Mouse (Mus musculus) ES-Bruce4 (cell line): ENCODE measurements around the gene Jam3.

Source experiments
- CTCF ChIP-seq: IDR thresholded peaks from one replicate; pipeline ENCODE4 v1.8.1; 2011; ENCODE audit warnings: low read depth, low read length
- POLR2A ChIP-seq: IDR thresholded peaks from one replicate; pipeline ENCODE4 v1.8.1; 2011; ENCODE audit warnings: low read length; ENCODE audit not compliant: insufficient read depth

- TF ChIP-seq POLR2A: no peak
- TF ChIP-seq CTCF: no peak
These were observed 7.3 kb downstream of the Jam3 start for GRCm38 (mm10) chr9:27147946-27148345.
